Mouse (Mus musculus): ENCODE measurements around the gene Tdrd3. TPM values are rescaled to one million over a fixed set of nuclear protein-coding genes. Genes with fewer than 3 reads are reported as not detected.
A peak's percentile ranks its signal among the peaks of the same experiment; 100 is the strongest.

Gene Tdrd3
- polyA plus RNA-seq, 1 experiment from 2014 or later, result 25.1 TPM

GRCm38 (mm10) chr14:87464655-87465054 is 48.2 kb downstream of the Tdrd3 start:
- H3K36me3 ChIP-seq (ENCODE audit: insufficient read depth, low read length), result no peaks in the 10 kb centered on the region
- DNase-seq (ENCODE audit: low spot score) (no peak), ATAC-seq (replicated peaks; ENCODE audit: low FRiP score, low read depth) (0 out of 2 replicates have a peak, but pooled peaks have one; percentile 36)
- no peak overlapping the region for H3K9ac ChIP-seq (ENCODE audit: low read depth, low read length)
- no peak for TF ChIP-seq CTCF (IDR thresholded peaks at IDR 0.05; ENCODE audit: low read depth)
- no peaks in the 10 kb centered on the region for H3K9me3 ChIP-seq (replicated peaks; ENCODE audit: low read length)
- H3K4me3 ChIP-seq (replicated peaks; ENCODE audit: low read depth, low read length), result no peak overlapping the region
- H3K4me2 ChIP-seq (ENCODE audit: low read length), result no peak overlapping the region
- no peak overlapping the region for H3K27ac ChIP-seq
- no peaks in the 10 kb centered on the region for H3K4me1 ChIP-seq (replicated peaks; ENCODE audit: insufficient read depth, low read length)
- no peaks in the 10 kb centered on the region for H3K27me3 ChIP-seq (ENCODE audit: insufficient read depth, low read length)

- WGBS, result 52% methylated on average over 12 of the region's 12 CpGs
- H3K9me3 ChIP-seq (replicated peaks; ENCODE audit: low read length), result no peaks in the 10 kb centered on the region
- DNase-seq (ENCODE audit: low spot score), result peak; percentile 40
- no peak overlapping the region for H3K27ac ChIP-seq
- no peaks in the 10 kb centered on the region for H3K36me3 ChIP-seq (ENCODE audit: insufficient read depth, low read length)
- peak; percentile 40; the same call in 1 of the 2 replicates for ATAC-seq (replicated peaks; ENCODE audit: low FRiP score, low read depth)
- H3K9ac ChIP-seq (ENCODE audit: low read depth, low read length), result no peak overlapping the region
- H3K4me2 ChIP-seq (ENCODE audit: low read length), result no peak overlapping the region
- H3K27me3 ChIP-seq (ENCODE audit: insufficient read depth, low read length), result no peaks in the 10 kb centered on the region
- H3K4me3 ChIP-seq (replicated peaks; ENCODE audit: low read depth, low read length), result no peak overlapping the region
- no peak for TF ChIP-seq CTCF (IDR thresholded peaks at IDR 0.05; ENCODE audit: low read depth)
- H3K4me1 ChIP-seq (replicated peaks; ENCODE audit: insufficient read depth, low read length), result no peaks in the 10 kb centered on the region
Observed at GRCm38 (mm10) chr14:87467586-87467985, 51.1 kb downstream of the Tdrd3 start.

- no peaks in the 10 kb centered on the region for H3K27me3 ChIP-seq (ENCODE audit: insufficient read depth, low read length)
- no peak for TF ChIP-seq CTCF (IDR thresholded peaks at IDR 0.05; ENCODE audit: low read depth)
- ATAC-seq (replicated peaks; ENCODE audit: low FRiP score, low read depth) (no peak), DNase-seq (ENCODE audit: low spot score) (peak; percentile 64)
- H3K27ac ChIP-seq, result no peak overlapping the region
- no peak overlapping the region for H3K9ac ChIP-seq (ENCODE audit: low read depth, low read length)
- H3K9me3 ChIP-seq (replicated peaks; ENCODE audit: low read length), result no peaks in the 10 kb centered on the region
- H3K4me1 ChIP-seq (replicated peaks; ENCODE audit: insufficient read depth, low read length), result no peaks in the 10 kb centered on the region
- WGBS, result 64% methylated on average over 1 of the region's 1 CpGs
- peaks cover 3% of the 10 kb centered on the region; the same call in 1 of the 2 replicates for H3K36me3 ChIP-seq (ENCODE audit: insufficient read depth, low read length)
- H3K4me3 ChIP-seq (replicated peaks; ENCODE audit: low read depth, low read length), result no peak overlapping the region
- no peak overlapping the region for H3K4me2 ChIP-seq (ENCODE audit: low read length)
Observed at GRCm38 (mm10) chr14:87471521-87471920, 55.1 kb downstream of the Tdrd3 start.

- H3K9ac ChIP-seq (ENCODE audit: low read depth, low read length), result no peak overlapping the region
- H3K27me3 ChIP-seq (ENCODE audit: insufficient read depth, low read length), result no peaks in the 10 kb centered on the region
- no peak overlapping the region for H3K4me3 ChIP-seq (replicated peaks; ENCODE audit: low read depth, low read length)
- H3K4me1 ChIP-seq (replicated peaks; ENCODE audit: insufficient read depth, low read length), result no peaks in the 10 kb centered on the region
- no peak overlapping the region for H3K27ac ChIP-seq
- 65% methylated on average over 2 of the region's 2 CpGs for WGBS
- DNase-seq (ENCODE audit: low spot score) (no peak), ATAC-seq (replicated peaks; ENCODE audit: low FRiP score, low read depth) (no peak)
- peaks cover 3% of the 10 kb centered on the region; the same call in 1 of the 2 replicates for H3K36me3 ChIP-seq (ENCODE audit: insufficient read depth, low read length)
- H3K9me3 ChIP-seq (replicated peaks; ENCODE audit: low read length), result no peaks in the 10 kb centered on the region
- no peak overlapping the region for H3K4me2 ChIP-seq (ENCODE audit: low read length)
- no peak for TF ChIP-seq CTCF (IDR thresholded peaks at IDR 0.05; ENCODE audit: low read depth)
Observed at GRCm38 (mm10) chr14:87472782-87473181, 56.3 kb downstream of the Tdrd3 start.

GRCm38 (mm10) chr14:87475721-87476359 is 59.4 kb downstream of the Tdrd3 start:
- no peaks in the 10 kb centered on the region for H3K4me1 ChIP-seq (replicated peaks; ENCODE audit: insufficient read depth, low read length)
- no peak overlapping the region for H3K9ac ChIP-seq (ENCODE audit: low read depth, low read length)
- ATAC-seq (replicated peaks; ENCODE audit: low FRiP score, low read depth), result no peak
- H3K4me2 ChIP-seq (ENCODE audit: low read length), result no peak overlapping the region
- no peak overlapping the region for H3K27ac ChIP-seq
- DNase-seq (ENCODE audit: low spot score), result peak; percentile 32
- no peak overlapping the region for H3K4me3 ChIP-seq (replicated peaks; ENCODE audit: low read depth, low read length)
- TF ChIP-seq CTCF (IDR thresholded peaks at IDR 0.05; ENCODE audit: low read depth), result no peak
- H3K9me3 ChIP-seq (replicated peaks; ENCODE audit: low read length), result no peaks in the 10 kb centered on the region
- WGBS, result 44% methylated on average over 10 of the region's 10 CpGs
- H3K36me3 ChIP-seq (ENCODE audit: insufficient read depth, low read length), result peaks cover 9% of the 10 kb centered on the region; the same call in 1 of the 2 replicates
- no peaks in the 10 kb centered on the region for H3K27me3 ChIP-seq (ENCODE audit: insufficient read depth, low read length)

- Histone ChIP-seq H3K27ac (no peak overlapping the region), H3K36me3 (ENCODE audit: insufficient read depth, low read length) (peaks cover 11% of the 10 kb centered on the region; the same call in 1 of the 2 replicates), H3K27me3 (ENCODE audit: insufficient read depth, low read length) (no peaks in the 10 kb centered on the region), H3K4me1 (replicated peaks; ENCODE audit: insufficient read depth, low read length) (no peaks in the 10 kb centered on the region), H3K4me3 (replicated peaks; ENCODE audit: low read depth, low read length) (no peak overlapping the region), H3K4me2 (ENCODE audit: low read length) (no peak overlapping the region), H3K9ac (ENCODE audit: low read depth, low read length) (no peak overlapping the region), H3K9me3 (replicated peaks; ENCODE audit: low read length) (no peaks in the 10 kb centered on the region)
- WGBS, result 76% methylated on average over 2 of the region's 3 CpGs
- DNase-seq (ENCODE audit: low spot score) (no peak), ATAC-seq (replicated peaks; ENCODE audit: low FRiP score, low read depth) (peak; percentile 61; the same call in 1 of the 2 replicates)
- TF ChIP-seq CTCF (IDR thresholded peaks at IDR 0.05; ENCODE audit: low read depth), result no peak
Observed at GRCm38 (mm10) chr14:87478339-87478951, 62.0 kb downstream of the Tdrd3 start.
